Mouse (Mus musculus) erythroid progenitor cell, adult 5-6 weeks (primary cell): ENCODE results near the gene Olfr308. TPM values are rescaled to one million over a fixed set of nuclear protein-coding genes. Genes with fewer than 3 reads are reported as not detected.
"Not testable (repeated sequence)": the region's sequence is repeated elsewhere in the genome, so short reads cannot be mapped to it uniquely, and the experiment has no call there.

Experiments used
- ATAC-seq: replicated peaks from 2 replicates; pipeline ENCODE4 v1.8.0; 2016; ENCODE audit warnings: moderate number of reproducible peaks, mild to moderate bottlenecking, moderate TSS enrichment, inconsistent platforms; ENCODE audit not compliant: poor library complexity, low FRiP score, severe bottlenecking
- total RNA-seq, 2 experiments: library from RNA; stranded (forward) in 1 of 2; stranded (reverse) in 1 of 2; fragments of 150-400 nt in 1 of 2; fragments of 186-747, 209-891 nt in 1 of 2; gene quantifications; 2 replicates each; pipeline versions ENCODE4 v1.2.3 to v1.2.4; 2015 to 2017; ENCODE audit warnings: low replicate concordance in 2 of 2

Olfr308 gene
- total RNA-seq (2015; ENCODE audit: low replicate concordance) (not detected in 2 replicates), total RNA-seq (2017; ENCODE audit: low replicate concordance) (not detected in 2 replicates)

- no peak for ATAC-seq
These were observed at the start of gene Olfr308 for GRCm38 (mm10) chr7:86325530-86325929. Olfr308 (minus strand) TSS chr7:86325630.

DNA sequence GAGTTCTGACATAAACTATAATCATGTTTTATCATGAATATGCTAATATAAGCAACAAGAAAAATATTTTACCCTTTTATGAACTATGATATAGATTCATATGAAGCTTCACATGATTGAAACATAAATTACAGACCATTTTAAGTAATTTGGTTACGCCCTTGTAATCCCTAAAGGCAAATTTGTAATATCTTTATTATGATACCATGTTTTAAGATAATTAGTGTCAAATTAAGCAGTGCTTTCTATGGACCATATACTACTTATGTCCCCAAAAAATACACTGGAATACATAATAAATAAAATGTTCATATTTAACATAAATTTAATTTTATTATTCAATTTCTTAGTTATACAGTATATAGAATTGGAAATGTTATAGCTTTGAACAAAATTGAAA is 41.4 kb upstream of the Olfr308 start, which contains the start of gene Olfr305:
Gene Olfr305 (minus strand): TSS at position 101 of the 400 bp plus-strand sequence.
- no peak for ATAC-seq

GRCm38 (mm10) chr7:86346296-86346695 is 20.9 kb upstream of the Olfr308 start:
- not testable (repeated sequence) for ATAC-seq

GRCm38 (mm10) chr7:86344253-86344652 is 18.8 kb upstream of the Olfr308 start:
- no peak for ATAC-seq

GRCm38 (mm10) chr7:86342881-86343565 is 17.6 kb upstream of the Olfr308 start:
- ATAC-seq, result no peak

DNA sequence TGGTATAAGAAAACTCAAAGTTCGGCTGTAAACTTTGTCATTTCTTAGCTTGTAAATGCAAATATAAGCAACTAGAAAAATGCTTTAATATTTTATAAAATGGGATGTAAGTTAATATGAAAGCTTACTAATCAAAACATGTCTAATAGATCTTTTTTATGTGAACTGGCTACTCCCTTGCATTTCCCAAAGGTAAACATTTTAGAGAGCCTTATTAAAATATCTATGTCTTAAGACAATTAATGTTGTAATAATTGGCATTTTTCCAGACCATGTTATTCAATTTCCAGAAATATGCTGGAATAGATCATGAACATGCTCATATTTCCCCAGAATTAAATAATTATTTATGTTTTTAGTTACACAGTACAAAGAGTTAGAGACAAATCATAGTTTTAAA is 12.1 kb upstream of the Olfr308 start, which contains the start of gene Olfr307:
Gene Olfr307 (minus strand): TSS at position 101 of the 400 bp plus-strand sequence.
- ATAC-seq, result no peak

GRCm38 (mm10) chr7:86321323-86321722 is 4.1 kb downstream of the Olfr308 start:
- no peak for ATAC-seq

DNA sequence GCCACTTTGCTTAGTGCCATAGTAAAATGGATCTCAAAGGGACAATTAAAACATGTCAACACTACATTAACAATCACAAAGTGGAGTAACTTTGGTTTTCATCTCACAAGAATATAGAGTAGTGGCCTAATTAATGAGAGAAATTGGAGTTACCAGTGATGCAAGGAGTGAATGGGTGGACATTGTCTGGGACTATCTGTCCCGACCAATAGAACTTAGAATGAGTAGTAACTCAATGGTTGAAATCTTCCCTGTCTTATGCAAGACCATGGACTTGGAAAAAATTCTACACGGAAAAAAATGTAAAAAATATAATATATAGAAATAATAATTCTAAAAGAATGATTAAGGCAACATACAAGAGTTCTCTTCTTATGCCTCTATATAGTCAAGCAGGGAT is 11.8 kb downstream of the Olfr308 start, which contains the start of gene Olfr309:
Gene Olfr309 (minus strand): TSS at position 101 of the 400 bp plus-strand sequence.
- no peak for ATAC-seq

DNA sequence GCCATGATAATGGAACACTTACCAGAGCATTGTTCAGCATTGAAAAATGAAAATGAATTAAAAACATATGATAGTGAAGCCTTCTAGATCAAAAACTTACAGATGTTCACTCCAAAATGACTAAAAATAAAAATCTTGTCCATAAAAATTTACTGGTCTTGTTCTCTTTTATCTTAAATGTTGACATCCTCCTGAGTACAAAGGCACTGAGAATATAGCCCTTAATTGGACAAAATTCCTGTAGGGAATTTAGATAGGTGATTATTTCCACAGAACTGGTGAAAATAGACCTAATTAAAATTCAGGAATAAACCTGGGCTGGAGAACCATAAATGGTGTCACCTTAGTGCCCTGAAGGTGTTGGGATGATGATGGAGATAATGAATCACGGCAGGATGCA is 48.4 kb downstream of the Olfr308 start, which contains the start of gene Olfr310:
Gene Olfr310 (minus strand): TSS at position 101 of the 400 bp plus-strand sequence.
- no peak for ATAC-seq

Other genes starting within 250 kb of the Olfr308 start
- not detected in 2 replicates for gene Vmn2r75, start 153.9 kb downstream of the Olfr308 start, total RNA-seq (2015; ENCODE audit: low replicate concordance)
- not detected in 2 replicates for gene Vmn2r75, start 153.9 kb downstream of the Olfr308 start, total RNA-seq (2017; ENCODE audit: low replicate concordance)
- gene Vmn2r76, start 79.3 kb downstream of the Olfr308 start, total RNA-seq (2015; ENCODE audit: low replicate concordance), result not detected in 2 replicates
- gene Vmn2r76, start 79.3 kb downstream of the Olfr308 start, total RNA-seq (2017; ENCODE audit: low replicate concordance), result not detected in 2 replicates
- not detected in 2 replicates for gene Olfr310, start 48.5 kb downstream of the Olfr308 start, total RNA-seq (2015; ENCODE audit: low replicate concordance)
- not detected in 2 replicates for gene Olfr310, start 48.5 kb downstream of the Olfr308 start, total RNA-seq (2017; ENCODE audit: low replicate concordance)
- not detected in 2 replicates for gene Olfr309, start 11.9 kb downstream of the Olfr308 start, total RNA-seq (2015; ENCODE audit: low replicate concordance)
- gene Olfr309, start 11.9 kb downstream of the Olfr308 start, total RNA-seq (2017; ENCODE audit: low replicate concordance), result not detected in 2 replicates
- gene Olfr307, start 12.0 kb upstream of the Olfr308 start, total RNA-seq (2015; ENCODE audit: low replicate concordance), result not detected in 2 replicates
- gene Olfr307, start 12.0 kb upstream of the Olfr308 start, total RNA-seq (2017; ENCODE audit: low replicate concordance), result not detected in 2 replicates
- not detected in 2 replicates for gene Olfr305, start 41.3 kb upstream of the Olfr308 start, total RNA-seq (2015; ENCODE audit: low replicate concordance)
- not detected in 2 replicates for gene Olfr305, start 41.3 kb upstream of the Olfr308 start, total RNA-seq (2017; ENCODE audit: low replicate concordance)
- not detected in 2 replicates for gene Olfr304, start 61.0 kb upstream of the Olfr308 start, total RNA-seq (2015; ENCODE audit: low replicate concordance)
- gene Olfr304, start 61.0 kb upstream of the Olfr308 start, total RNA-seq (2017; ENCODE audit: low replicate concordance), result not detected in 2 replicates
- gene Olfr303, start 72.2 kb upstream of the Olfr308 start, total RNA-seq (2015; ENCODE audit: low replicate concordance), result not detected in 2 replicates
- gene Olfr303, start 72.2 kb upstream of the Olfr308 start, total RNA-seq (2017; ENCODE audit: low replicate concordance), result not detected in 2 replicates
- gene Olfr301, start 78.2 kb upstream of the Olfr308 start, total RNA-seq (2015; ENCODE audit: low replicate concordance), result not detected in 2 replicates
- not detected in 2 replicates for gene Olfr301, start 78.2 kb upstream of the Olfr308 start, total RNA-seq (2017; ENCODE audit: low replicate concordance)
- not detected in 2 replicates for gene Olfr299, start 134.3 kb upstream of the Olfr308 start, total RNA-seq (2015; ENCODE audit: low replicate concordance)
- gene Olfr299, start 134.3 kb upstream of the Olfr308 start, total RNA-seq (2017; ENCODE audit: low replicate concordance), result not detected in 2 replicates
- not detected in 2 replicates for gene Olfr298, start 166.9 kb upstream of the Olfr308 start, total RNA-seq (2015; ENCODE audit: low replicate concordance)
- gene Olfr298, start 166.9 kb upstream of the Olfr308 start, total RNA-seq (2017; ENCODE audit: low replicate concordance), result not detected in 2 replicates
- not detected in 2 replicates for gene Olfr297, start 194.3 kb upstream of the Olfr308 start, total RNA-seq (2015; ENCODE audit: low replicate concordance)
- gene Olfr297, start 194.3 kb upstream of the Olfr308 start, total RNA-seq (2017; ENCODE audit: low replicate concordance), result not detected in 2 replicates